Mouse (Mus musculus) gastrocnemius, adult 2 months (tissue): ENCODE data around the gene Itch. TPM values are rescaled to one million over a fixed set of nuclear protein-coding genes. Genes with fewer than 3 reads are reported as not detected.

ENCODE experiments used
- DNase-seq: peaks from one replicate; pipeline ENCODE4 v3.0.0; 2022
- H3K27ac ChIP-seq: fragments of 200-600 bp; 2 replicates; pipeline ENCODE4 v1.8.1; 2022; ENCODE audit warnings: mild to moderate bottlenecking
- H3K4me3 ChIP-seq: fragments of 200-600 bp; 2 replicates; pipeline ENCODE4 v1.8.1; 2022; ENCODE audit warnings: mild to moderate bottlenecking, moderate library complexity
- CTCF ChIP-seq: fragments of 200-600 bp; IDR thresholded peaks from 2 replicates; pipeline ENCODE4 v1.8.1; 2022; ENCODE audit warnings: antibody characterized with exemption, mild to moderate bottlenecking, moderate library complexity
- intact Hi-C: fragments of 180-260 bp; cut with DNase I; formaldehyde crosslinking; loops from one replicate; pipeline ENCODE4 v1.15.1; 2025
- total RNA-seq, 2 experiments: library from RNA; stranded (reverse); gene quantifications; 2 replicates each; pipeline ENCODE4 v1.2.3; 2021

Gene Itch
- total RNA-seq, 2 experiments from 2014 or later, result 20.1 to 21.6 TPM

DNA sequence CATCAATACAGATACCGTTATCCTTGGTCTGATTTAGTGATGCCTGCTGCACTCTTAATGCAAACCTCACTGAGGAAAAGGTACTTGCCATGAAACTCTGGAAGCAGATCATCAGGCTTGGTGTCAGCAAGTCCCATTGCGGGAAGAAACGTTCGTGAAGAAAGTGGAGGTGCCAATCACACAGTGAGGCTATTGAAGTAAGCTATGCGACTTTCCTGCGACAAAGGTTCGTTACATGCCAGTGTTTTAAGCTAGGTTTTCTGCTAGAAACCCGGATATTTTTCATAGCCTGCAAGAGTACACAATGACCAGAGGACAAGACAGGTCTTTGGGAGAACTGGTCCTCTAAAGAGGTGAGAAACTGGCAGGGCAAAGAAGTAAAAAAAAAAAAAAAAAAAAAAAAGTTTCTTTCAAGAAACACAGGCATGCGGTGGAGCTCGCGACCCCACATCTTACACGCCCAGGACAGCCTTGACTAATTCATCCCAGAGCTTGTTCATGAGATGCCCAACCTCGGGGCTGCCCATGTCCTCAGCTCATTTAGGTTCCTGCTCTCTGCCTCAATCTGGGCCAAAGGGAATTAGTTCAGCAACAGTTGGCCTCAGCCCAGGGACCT is 102.5 kb downstream of the Itch start:
- intact Hi-C loops, result loop anchor here (5.0 kb wide), 1 partner anchor 151 kb away; no protein-coding TSS in a partner anchor
- Histone ChIP-seq H3K27ac (peak overlapping the region; percentile 96), H3K4me3 (peak overlapping the region; percentile 99)
- DNase-seq, result no peak
- no peak for TF ChIP-seq CTCF

DNA sequence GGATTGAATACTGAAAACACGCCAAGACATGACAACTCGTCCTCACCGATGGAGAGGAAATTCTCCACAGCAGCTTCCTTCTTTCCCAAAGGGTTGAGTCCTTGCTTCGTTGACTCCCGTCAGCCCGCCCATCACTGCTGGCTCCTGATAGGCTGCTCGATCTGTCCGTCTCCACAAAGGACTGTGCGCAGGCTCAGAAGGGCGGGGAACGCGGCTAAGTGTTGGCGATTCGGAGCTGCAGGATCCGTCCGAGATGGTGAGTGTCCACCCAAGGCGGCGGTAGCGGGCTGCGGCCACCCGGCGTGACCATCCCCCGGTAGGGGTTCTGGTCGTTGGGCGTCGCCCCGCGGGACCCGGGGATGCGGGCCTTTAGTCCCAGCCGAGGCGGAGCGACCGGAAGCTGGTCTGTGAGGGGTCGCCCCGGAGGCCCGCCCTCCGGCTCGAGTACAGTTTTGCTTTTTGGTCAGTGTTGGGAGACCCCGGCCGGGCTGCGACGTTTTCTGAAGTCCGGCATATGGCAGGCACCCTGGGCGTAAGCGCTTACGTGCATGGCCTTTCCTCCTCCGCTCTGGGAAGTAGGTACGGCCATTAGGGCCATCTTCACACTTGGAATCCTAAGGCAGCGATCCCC is 103.2 kb downstream of the Itch start, which contains the start of gene Dynlrb1:
TSS of gene Dynlrb1 (plus strand) at position 172 of the 631 bp plus-strand sequence.
- peak within 1 kb of the TSS; percentile 96 for H3K27ac ChIP-seq
- peak within 1 kb of the TSS; percentile 99 for H3K4me3 ChIP-seq
- peak; percentile 99 for DNase-seq
- intact Hi-C loops, result loop anchor here (5.0 kb wide), 1 partner anchor 151 kb away; no protein-coding TSS in a partner anchor
- TF ChIP-seq CTCF, result peak; percentile 31; the same call in 1 of the 2 replicates

DNA sequence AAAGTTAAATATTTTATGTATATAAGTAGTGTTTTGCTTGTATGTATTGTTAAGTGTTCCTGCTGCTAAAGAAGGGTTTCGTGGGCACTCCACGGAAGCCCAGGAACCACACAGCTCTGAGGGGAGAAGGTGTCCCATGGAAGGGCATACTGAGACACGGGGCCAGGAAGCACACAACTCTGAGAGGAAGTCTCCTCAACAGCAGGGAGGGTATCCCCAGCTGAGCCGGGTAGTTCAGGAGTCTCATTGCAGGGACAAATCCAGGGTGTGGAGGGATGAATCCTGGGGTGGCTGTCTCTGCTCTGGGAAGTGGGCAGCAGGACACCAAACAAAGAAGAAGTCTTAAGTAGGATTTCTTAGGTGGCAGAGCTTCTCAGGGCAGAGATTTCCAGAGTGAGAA is 104.0 kb downstream of the Itch start:
- H3K4me3 ChIP-seq, result peak overlapping the region; percentile 99
- no peak for DNase-seq
- intact Hi-C loops, result loop anchor here (5.0 kb wide), 1 partner anchor 150 kb away; no protein-coding TSS in a partner anchor
- peak overlapping the region; percentile 96 for H3K27ac ChIP-seq
- no peak for TF ChIP-seq CTCF

DNA sequence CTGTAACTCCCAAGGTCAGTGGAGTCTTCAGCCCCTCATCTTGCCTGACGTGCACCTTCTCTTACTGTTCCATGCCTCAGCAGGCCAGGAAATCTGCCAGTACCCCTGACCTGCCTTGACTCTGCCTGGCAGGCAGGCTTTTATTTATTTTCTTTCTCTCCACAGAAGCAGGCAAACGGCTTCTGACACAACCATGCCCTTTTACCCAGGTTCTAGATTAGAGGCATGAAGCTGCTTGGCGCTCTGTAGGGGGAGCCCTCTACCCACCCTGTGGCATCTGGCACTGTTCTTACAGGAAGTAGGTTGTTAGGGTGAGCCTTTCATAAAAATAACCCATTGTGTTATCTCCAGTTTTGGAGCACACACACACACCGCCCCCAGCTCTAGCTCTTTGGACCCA is 107.6 kb downstream of the Itch start:
- peak; percentile 58 for TF ChIP-seq CTCF
- Histone ChIP-seq H3K27ac (peak overlapping the region; percentile 64), H3K4me3 (no peak overlapping the region)
- intact Hi-C loops, result no loop called here
- DNase-seq, result peak; percentile 48

- Histone ChIP-seq H3K27ac (peak overlapping the region; percentile 64), H3K4me3 (0 out of 2 replicates have a peak overlapping the region, but pooled peaks have one; percentile 13)
- intact Hi-C loops, result no loop called here
- TF ChIP-seq CTCF, result no peak
- peak; percentile 63 for DNase-seq
Measured at GRCm38 (mm10) chr2:155242296-155242855, 109.1 kb downstream of the Itch start.

- H3K27ac ChIP-seq, result no peak overlapping the region
- no peak for TF ChIP-seq CTCF
- intact Hi-C loops, result no loop called here
- no peak overlapping the region for H3K4me3 ChIP-seq
- DNase-seq, result no peak
Measured at GRCm38 (mm10) chr2:155246231-155246630, 112.9 kb downstream of the Itch start.

DNA sequence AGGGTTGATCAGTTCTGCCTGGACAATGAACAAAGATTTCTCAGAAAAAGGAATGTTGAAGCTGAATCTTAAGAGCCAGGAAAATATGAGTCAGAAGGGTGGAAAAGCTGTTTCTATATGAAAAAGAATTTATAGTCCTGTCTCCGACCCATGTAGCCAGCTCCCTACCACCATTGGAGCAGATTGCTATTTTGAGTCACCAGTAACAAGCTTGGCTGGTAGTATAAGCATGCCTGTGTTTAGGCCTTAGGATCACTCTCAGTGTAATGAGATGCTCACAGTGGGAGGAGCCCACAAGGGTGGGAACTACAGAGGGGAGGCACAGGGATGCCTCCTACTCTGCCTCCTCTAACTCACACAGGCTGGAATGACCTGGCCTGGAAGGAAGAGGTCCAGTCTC is 114.9 kb downstream of the Itch start:
- Histone ChIP-seq H3K27ac (no peak overlapping the region), H3K4me3 (no peak overlapping the region)
- no peak for TF ChIP-seq CTCF
- no peak for DNase-seq
- intact Hi-C loops, result no loop called here

GRCm38 (mm10) chr2:155248718-155249117 is 115.4 kb downstream of the Itch start:
- DNase-seq, result no peak
- intact Hi-C loops, result no loop called here
- no peak overlapping the region for H3K27ac ChIP-seq
- peak; percentile 20; the same call in 1 of the 2 replicates for TF ChIP-seq CTCF
- no peak overlapping the region for H3K4me3 ChIP-seq

DNA sequence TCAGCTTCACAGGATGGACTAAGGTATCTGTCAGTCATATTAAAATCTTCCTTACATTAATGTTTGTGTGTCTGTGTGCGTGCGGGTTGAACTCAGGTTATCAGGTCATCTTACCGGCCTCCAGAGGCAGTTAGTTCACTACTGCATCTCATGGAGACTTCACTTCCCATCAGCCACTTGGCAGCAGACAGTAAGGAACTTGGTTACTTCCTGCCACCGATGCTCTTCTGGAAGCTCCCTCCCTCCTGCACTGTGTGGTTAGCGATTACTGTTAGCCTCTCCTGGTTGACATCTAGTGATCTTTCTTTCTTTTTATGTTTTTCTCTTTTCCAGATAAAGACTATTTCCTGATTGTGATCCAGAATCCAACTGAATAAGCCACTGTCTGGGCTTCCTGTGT is 116.3 kb downstream of the Itch start:
- no peak for TF ChIP-seq CTCF
- intact Hi-C loops, result no loop called here
- no peak for DNase-seq
- no peak overlapping the region for H3K27ac ChIP-seq
- H3K4me3 ChIP-seq, result no peak overlapping the region

DNA sequence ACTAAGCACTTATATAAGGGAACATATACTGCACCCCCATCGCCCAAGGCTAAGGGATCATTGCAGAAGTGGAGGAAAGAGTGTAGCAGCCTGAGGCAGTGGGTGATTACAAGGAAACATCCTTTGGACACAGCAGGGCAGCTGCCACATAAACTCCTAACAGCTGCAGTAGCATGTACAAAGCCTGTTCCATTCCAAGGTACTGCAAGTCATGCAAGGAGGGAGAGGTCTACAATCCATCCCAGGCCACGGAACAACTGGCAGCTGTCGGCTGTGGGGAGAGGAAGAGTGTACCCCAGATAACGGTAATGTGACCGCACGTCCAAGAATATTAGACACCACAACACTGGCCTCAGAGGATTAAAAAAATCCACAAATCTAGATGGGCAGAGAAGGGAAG is 132.2 kb downstream of the Itch start:
- Histone ChIP-seq H3K27ac (no peak overlapping the region), H3K4me3 (no peak overlapping the region)
- TF ChIP-seq CTCF, result no peak
- intact Hi-C loops, result no loop called here
- DNase-seq, result no peak

- intact Hi-C loops, result no loop called here
- no peak overlapping the region for H3K4me3 ChIP-seq
- TF ChIP-seq CTCF, result no peak
Measured at GRCm38 (mm10) chr2:155266896-155267295, 133.6 kb downstream of the Itch start.

DNA sequence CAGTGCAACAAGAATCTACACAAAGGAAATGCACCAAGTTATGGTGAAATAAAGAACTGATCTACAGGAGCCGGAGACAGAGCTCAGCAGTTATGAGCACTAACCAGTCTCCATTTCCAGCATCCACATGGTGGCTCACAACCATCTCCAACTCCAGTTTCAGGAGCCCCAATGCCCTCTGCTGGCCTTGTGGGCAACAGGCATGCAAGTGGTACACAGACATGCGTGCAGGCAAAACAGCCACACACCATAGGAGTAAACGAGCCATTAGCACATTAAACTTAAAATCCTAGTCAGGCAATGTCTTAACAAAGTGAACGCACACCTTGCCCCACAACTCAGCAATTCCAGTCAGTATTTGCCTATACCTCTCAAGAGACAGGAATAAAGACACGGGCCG is 138.6 kb downstream of the Itch start:
- TF ChIP-seq CTCF, result peak; percentile 38
- Histone ChIP-seq H3K4me3 (no peak overlapping the region), H3K27ac (no peak overlapping the region)
- DNase-seq, result peak; percentile 20
- intact Hi-C loops, result no loop called here

More at GRCm38 (mm10) chr2:155266896-155267295, 133.6 kb downstream of the Itch start:
- H3K27ac ChIP-seq, result no peak overlapping the region
- no peak for DNase-seq

DNA sequence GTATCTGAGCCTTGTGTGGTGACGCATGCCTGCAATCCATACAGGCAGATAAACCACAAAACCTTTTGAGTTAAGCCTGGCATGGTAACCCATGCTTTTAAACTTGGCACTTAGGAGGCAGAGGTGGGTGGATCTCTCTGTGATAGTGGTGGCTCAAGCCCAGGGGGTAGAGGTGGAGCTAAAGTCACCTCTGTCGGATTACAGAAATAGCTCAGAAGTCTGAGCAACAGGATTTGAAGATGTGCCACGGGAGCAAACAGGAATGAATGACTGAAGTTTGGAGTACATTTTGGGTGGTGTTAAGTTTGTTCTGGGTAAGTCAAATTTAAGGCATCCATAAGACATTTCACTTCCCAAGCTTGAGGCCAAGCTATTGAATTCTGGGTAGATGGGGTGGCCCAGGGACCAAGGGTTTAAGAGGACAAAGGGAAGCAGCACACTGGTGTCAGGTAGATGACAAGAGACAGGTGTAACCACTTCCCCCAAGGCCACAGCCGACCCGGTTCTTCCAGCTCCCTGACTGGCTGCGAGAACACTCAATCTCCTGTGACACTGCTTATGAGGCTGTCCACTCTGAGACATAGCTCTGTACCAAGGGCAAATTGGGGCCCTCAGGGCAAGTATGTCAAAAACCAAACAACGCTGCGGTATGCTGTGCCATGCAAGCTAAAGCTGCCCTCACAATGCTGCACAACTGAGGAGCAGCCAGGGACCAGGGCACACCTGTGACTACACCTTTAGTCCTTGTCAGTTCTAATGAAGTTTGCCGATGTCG is 139.3 kb downstream of the Itch start:
- TF ChIP-seq CTCF, result no peak
- Histone ChIP-seq H3K27ac (no peak overlapping the region), H3K4me3 (no peak overlapping the region)
- intact Hi-C loops, result no loop called here
- no peak for DNase-seq
